Mouse (Mus musculus) kidney, adult 2 months (tissue): Measurements from ENCODE around the gene Camkv. TPM values are rescaled to one million over a fixed set of nuclear protein-coding genes. Genes with fewer than 3 reads are reported as not detected.

ENCODE experiments used
- DNase-seq: peaks from one replicate; pipeline ENCODE4 v3.0.0; 2021
- H3K27ac ChIP-seq: fragments of 200-500 bp; 2 replicates; pipeline ENCODE4 v1.5.1; 2012; ENCODE audit warnings: low read depth, low read length, control low read depth, inconsistent platforms; ENCODE audit not compliant: insufficient read depth
- H3K27me3 ChIP-seq: fragments of 200-500 bp; replicated peaks from 2 replicates; pipeline ENCODE4 v1.6.1; 2012; ENCODE audit warnings: mild to moderate bottlenecking, moderate library complexity, low read length, inconsistent platforms; ENCODE audit not compliant: control insufficient read depth, insufficient read depth
- H3K36me3 ChIP-seq: fragments of 200-500 bp; 2 replicates; pipeline ENCODE4 v1.6.1; 2012; ENCODE audit warnings: mild to moderate bottlenecking, moderate library complexity, low read length, inconsistent platforms; ENCODE audit not compliant: control insufficient read depth, insufficient read depth
- H3K4me1 ChIP-seq: fragments of 200-500 bp; 2 replicates; pipeline ENCODE4 v1.6.1; 2011; ENCODE audit warnings: low read length; ENCODE audit not compliant: control insufficient read depth, insufficient read depth
- H3K4me3 ChIP-seq: fragments of 200-500 bp; 2 replicates; pipeline ENCODE4 v1.5.1; 2011; ENCODE audit warnings: mild to moderate bottlenecking, low read depth, low read length, control low read depth; ENCODE audit not compliant: insufficient read depth
- CTCF ChIP-seq: fragments of 200-500 bp; conservative IDR thresholded peaks from 2 replicates; pipeline ENCODE4 v1.5.1; 2011; ENCODE audit warnings: low read depth, mild to moderate bottlenecking, control low read depth, low read length, moderate library complexity, mixed read lengths; ENCODE audit not compliant: insufficient read depth, insufficient read length
- POLR2A ChIP-seq: fragments of 200-500 bp; IDR thresholded peaks from one replicate; pipeline ENCODE4 v1.6.1; 2011; ENCODE audit warnings: low read depth, low read length, control low read depth
- WGBS: fragments of 180-500 bp; shearing (Covaris S2); methylation state at CpG from one replicate; pipeline ENCODE4 v1.1.7; 2018; 5-methylcytosine and 5-hydroxymethylcytosine counted together
- polyA plus RNA-seq: library from polyadenylated mRNA; depleted of rRNA; stranded (reverse); fragments of >200 nt; gene quantifications from 2 replicates; pipeline ENCODE4 v1.2.3, GENCODE M21; 2012

The Camkv gene
- polyA plus RNA-seq, 1 experiment = not detected

DNA sequence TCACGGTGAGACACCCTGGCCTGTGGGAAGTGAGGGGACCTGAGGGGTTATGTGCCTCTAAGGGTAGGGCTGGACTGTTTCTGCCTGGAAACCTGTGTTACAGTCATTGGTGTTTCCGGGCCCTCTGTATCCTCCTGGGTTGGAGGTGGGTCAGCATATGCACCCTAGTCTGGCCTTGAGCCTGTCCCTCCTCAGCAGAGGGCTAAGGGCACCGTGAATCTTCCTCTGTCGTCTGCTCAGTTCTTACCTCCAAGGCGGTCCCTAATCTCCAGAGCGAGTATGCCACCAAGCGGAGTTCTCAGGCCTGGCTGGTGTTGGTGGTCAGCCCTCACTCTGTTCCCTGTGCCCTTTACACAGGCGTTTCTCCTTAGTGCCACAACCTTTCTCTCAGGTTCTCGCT lies 27.4 kb downstream of the Camkv start:
- H3K36me3 ChIP-seq = no peaks in the 10 kb centered on the region
- no peak for TF ChIP-seq CTCF
- TF ChIP-seq POLR2A = no peak
- 97% methylated on average over 9 of the region's 9 CpGs for WGBS

DNA sequence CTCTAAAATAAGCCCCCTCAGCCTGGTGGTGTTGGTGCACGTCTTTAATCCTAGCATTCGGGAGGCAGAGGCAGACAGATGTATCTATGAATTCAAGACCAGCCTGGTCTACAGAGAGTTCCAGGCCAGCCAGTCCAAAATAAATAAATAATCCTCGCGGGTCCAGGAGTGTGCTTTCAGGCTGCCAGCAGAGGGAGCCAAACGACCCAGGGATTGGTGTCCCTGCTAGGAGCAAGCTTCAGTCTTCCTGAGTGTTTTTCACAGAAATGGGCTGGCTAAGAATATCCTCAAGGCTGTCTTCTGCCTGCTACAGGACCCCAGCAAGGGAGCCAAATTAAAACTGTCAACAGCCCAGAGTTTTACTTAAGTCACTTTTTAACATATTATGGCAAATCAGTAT lies 28.2 kb downstream of the Camkv start:
- H3K36me3 ChIP-seq = no peaks in the 10 kb centered on the region
- WGBS = 21% methylated on average over 5 of the region's 5 CpGs
- TF ChIP-seq POLR2A (no peak), CTCF (peak; percentile 96)
- H3K4me1 ChIP-seq = no peaks in the 10 kb centered on the region
- H3K27me3 ChIP-seq = no peaks in the 10 kb centered on the region
- no peak overlapping the region for H3K27ac ChIP-seq
- DNase-seq = peak; percentile 89
- H3K4me3 ChIP-seq = no peak overlapping the region

More for the DNA sequence above, 27.4 kb downstream of the Camkv start:
- Histone ChIP-seq H3K27me3 (no peaks in the 10 kb centered on the region), H3K4me1 (no peaks in the 10 kb centered on the region), H3K4me3 (no peak overlapping the region), H3K27ac (no peak overlapping the region)
- DNase-seq = no peak

DNA sequence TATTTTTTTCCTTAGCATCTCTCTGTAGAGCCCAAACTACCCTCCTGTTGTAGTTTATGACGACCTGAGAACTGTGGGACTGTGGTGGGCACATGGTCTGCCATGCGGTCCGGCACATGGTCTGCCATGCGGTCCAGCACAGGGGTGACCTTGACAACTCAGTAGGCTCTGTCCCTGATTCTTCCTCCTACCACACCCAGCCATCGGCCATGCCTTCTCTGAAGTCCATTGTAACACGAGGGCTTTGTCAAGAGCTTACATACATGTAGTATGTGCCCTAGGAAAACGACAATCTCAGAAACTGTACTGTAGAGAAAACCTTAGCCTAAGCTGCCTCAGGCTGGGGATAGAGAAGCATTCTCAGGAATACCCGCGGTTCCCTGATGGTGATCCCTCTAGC lies 29.2 kb downstream of the Camkv start:
- DNase-seq = no peak
- 90% methylated on average over 9 of the region's 9 CpGs for WGBS
- no peaks in the 10 kb centered on the region for H3K4me1 ChIP-seq
- no peak overlapping the region for H3K4me3 ChIP-seq
- H3K27me3 ChIP-seq = no peaks in the 10 kb centered on the region
- TF ChIP-seq CTCF (no peak), POLR2A (no peak)
- no peaks in the 10 kb centered on the region for H3K36me3 ChIP-seq
- H3K27ac ChIP-seq = no peak overlapping the region

DNA sequence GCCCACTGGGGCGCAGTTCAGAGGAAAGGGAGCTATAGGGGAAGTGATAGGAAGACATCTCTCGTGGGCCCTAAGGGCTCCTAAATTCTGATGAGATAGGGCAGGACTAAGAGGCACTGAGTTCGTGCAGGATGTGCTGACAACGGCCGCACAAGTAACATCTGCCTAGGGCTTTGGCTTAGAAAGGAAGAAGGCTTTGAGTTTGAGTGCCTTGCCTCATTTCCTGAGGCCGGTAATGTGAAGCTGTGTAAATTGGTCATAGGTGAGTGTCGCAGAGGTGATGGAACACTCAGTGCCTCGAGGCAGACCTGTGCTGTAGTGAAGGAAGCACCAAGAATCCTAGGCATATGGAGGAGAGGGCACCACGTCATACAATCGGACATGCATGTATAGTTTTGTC lies 31.2 kb downstream of the Camkv start:
- 88% methylated on average over 10 of the region's 10 CpGs for WGBS
- H3K27ac ChIP-seq = no peak overlapping the region
- DNase-seq = no peak
- H3K36me3 ChIP-seq = no peaks in the 10 kb centered on the region
- no peaks in the 10 kb centered on the region for H3K4me1 ChIP-seq
- no peak overlapping the region for H3K4me3 ChIP-seq
- TF ChIP-seq POLR2A (no peak), CTCF (no peak)
- no peaks in the 10 kb centered on the region for H3K27me3 ChIP-seq

DNA sequence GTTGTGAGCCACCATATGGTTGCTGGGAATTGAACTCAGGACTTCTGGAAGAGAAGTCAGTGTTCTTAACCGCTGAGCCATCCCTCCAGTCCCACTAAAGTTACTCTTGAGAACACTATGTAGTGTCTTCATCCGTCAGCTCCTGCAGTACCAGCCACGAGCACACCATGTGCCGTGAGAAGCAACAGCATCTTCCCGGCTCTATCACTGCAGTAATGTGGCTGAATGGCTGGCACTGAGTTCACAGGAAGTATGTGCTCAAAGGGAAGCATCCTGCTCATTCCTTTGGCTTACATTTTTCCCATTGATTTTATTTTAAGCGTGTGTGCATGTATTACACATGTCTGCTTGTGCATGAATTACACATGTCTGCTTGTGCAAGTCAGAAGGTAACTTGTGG lies 32.0 kb downstream of the Camkv start:
- no peak for TF ChIP-seq POLR2A
- no peak for TF ChIP-seq CTCF
- H3K27ac ChIP-seq = no peak overlapping the region

DNA sequence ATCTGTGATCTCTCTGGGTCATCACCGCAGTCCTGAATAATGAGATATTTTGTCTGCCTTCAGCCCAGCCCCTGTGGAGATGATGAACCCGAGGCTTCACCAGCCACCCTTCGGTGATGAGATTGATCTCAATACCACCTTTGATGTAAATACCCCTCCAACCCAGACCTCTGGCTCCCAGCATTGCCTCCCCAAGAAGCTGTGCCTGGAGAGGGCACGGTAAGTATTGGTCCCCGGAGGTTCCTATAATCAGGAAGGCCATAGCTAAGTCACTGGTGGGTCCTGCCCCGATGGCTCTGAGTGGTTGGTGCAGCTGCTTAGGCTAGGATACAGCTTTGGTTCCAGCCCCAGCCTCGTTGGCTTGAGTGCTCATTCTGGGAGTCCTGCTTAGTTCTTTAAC lies 33.1 kb downstream of the Camkv start:
- Histone ChIP-seq H3K4me1 (no peaks in the 10 kb centered on the region), H3K36me3 (no peaks in the 10 kb centered on the region), H3K27me3 (no peaks in the 10 kb centered on the region), H3K27ac (no peak overlapping the region), H3K4me3 (no peak overlapping the region)
- WGBS = 94% methylated on average over 7 of the region's 7 CpGs
- TF ChIP-seq CTCF (no peak), POLR2A (no peak)
- no peak for DNase-seq

More for the DNA sequence above, 32.0 kb downstream of the Camkv start:
- Histone ChIP-seq H3K27me3 (no peaks in the 10 kb centered on the region), H3K4me3 (no peak overlapping the region), H3K4me1 (no peaks in the 10 kb centered on the region), H3K36me3 (no peaks in the 10 kb centered on the region)
- DNase-seq = peak; percentile 19
- 70% methylated on average over 6 of the region's 6 CpGs for WGBS

DNA sequence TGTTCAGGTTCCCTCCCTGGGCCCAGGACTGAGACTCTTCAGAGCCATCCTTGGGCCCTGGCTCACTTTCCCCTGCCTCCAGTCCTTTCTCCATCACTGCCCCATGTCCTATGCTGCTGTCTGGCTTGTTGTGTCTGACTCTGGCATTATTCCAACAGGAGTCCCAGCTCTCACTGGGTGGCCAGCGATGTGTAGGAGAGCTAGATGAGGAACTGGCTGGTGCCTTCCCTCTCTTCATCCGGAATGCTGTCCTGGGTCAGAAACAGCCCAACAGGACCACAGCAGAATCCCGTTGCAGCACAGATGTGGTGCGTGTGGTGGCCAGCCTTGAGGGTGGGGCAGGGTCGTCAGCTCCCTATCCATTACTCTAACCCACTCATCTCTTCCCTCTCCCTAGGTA lies 34.8 kb downstream of the Camkv start:
- DNase-seq = no peak
- Histone ChIP-seq H3K4me3 (no peak overlapping the region), H3K36me3 (no peaks in the 10 kb centered on the region), H3K4me1 (no peaks in the 10 kb centered on the region), H3K27ac (no peak overlapping the region), H3K27me3 (no peaks in the 10 kb centered on the region)
- no peak for TF ChIP-seq POLR2A
- TF ChIP-seq CTCF = no peak
- 90% methylated on average over 5 of the region's 5 CpGs for WGBS

DNA sequence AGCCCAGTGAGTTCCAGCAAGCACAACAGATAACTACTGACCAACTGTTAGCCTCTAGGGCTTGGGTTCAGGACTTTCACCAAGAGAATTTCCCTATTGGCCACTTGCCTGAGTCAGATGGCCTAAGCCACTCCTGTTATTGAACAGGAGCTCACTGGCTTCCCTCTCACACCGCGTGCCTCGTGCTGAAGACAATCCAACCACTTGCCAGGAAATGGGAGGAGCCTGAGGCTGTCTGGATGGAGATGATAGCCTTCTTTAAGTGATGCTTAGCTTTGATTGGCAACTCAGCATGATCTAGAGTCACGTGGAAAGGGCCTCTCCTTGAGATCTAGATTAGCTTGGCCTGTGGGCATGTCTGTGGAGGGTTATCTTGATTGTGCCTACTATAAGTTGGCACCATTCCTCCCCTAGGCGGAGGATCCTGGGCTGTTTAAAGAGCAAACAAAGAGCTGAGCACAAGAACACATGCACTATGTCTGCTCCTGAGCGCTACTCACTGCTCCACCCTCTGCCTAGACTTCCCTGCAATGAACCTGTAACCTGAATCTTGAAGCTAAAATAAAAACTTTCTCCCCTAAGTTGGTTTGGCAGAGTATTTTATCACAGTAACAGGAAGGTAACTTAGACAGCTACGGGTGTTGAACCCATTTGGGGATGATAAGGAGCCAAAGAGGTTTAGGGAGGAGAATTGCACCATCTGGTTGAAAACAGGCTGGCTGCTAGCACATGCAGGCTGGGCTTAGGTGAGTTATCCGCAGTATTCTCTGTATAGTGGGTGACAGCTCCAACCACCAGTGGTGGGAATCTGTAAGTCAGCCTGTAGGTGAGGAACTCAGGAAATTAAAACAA lies 36.4 kb downstream of the Camkv start:
- no peaks in the 10 kb centered on the region for H3K27me3 ChIP-seq
- H3K4me1 ChIP-seq = no peaks in the 10 kb centered on the region
- DNase-seq = peak; percentile 33
- WGBS = 61% methylated on average over 8 of the region's 8 CpGs
- no peak overlapping the region for H3K27ac ChIP-seq
- H3K4me3 ChIP-seq = no peak overlapping the region
- no peaks in the 10 kb centered on the region for H3K36me3 ChIP-seq
- TF ChIP-seq CTCF = no peak
